Mouse (Mus musculus): ENCODE results near the gene Olfr165.
"Not testable (repeated sequence)": the region's sequence is repeated elsewhere in the genome, so short reads cannot be mapped to it uniquely, and the experiment has no call there.

Olfr165 gene

GRCm38 (mm10) chr16:19423034-19423433, at the start of gene Olfr165:
Gene Olfr165, minus strand, starts transcription at chr16:19423134.
- no peak for DNase-seq (ENCODE audit: low read depth, low spot score)

- no peak for DNase-seq (ENCODE audit: low read depth, low spot score)
Measured at GRCm38 (mm10) chr16:19464365-19464764, 41.4 kb upstream of the Olfr165 start.

DNA sequence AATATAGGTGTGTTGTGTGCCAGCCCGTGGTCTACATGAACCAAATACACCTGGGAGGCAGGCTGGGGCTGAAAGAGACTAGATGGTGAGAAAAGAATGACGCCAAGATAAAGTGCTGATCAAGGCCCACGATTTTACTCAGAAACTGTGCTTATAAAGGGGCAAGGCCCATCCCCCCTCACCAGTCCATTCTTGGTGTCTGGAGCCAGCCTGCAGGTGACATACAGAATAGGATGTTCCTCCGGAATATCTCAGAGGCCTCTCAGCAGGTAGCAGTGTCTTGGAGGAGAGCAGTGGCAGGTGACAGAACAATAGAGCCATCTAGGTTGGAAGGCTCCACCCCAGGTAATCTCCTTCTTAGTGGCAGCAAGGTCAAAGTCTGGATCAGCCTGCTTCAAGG, 35.8 kb upstream of the Olfr165 start:
- not testable (repeated sequence) for DNase-seq (ENCODE audit: low read depth, low spot score)

- DNase-seq (ENCODE audit: low read depth, low spot score) = peak; percentile 41
Measured at GRCm38 (mm10) chr16:19387984-19388383, 35.0 kb downstream of the Olfr165 start.
